Mouse (Mus musculus) small intestine, adult 2 months (tissue): Measurements from ENCODE around the gene Fam104a. TPM values are rescaled to one million over a fixed set of nuclear protein-coding genes. Genes with fewer than 3 reads are reported as not detected.

ENCODE experiments used
- H3K27ac ChIP-seq: fragments of 200-500 bp; 2 replicates; pipeline ENCODE4 v1.5.1; 2012; ENCODE audit warnings: low read depth, low read length, control low read depth, inconsistent platforms; ENCODE audit not compliant: insufficient read depth
- H3K27me3 ChIP-seq: fragments of 200-500 bp; 2 replicates; pipeline ENCODE4 v1.6.1; 2012; ENCODE audit warnings: mild to moderate bottlenecking, moderate library complexity, low read length, inconsistent platforms; ENCODE audit not compliant: control insufficient read depth, insufficient read depth
- H3K36me3 ChIP-seq: fragments of 200-500 bp; 2 replicates; pipeline ENCODE4 v1.6.1; 2012; ENCODE audit warnings: mild to moderate bottlenecking, low read length, control low read depth, inconsistent platforms; ENCODE audit not compliant: control insufficient read depth, insufficient read depth
- H3K4me1 ChIP-seq: fragments of 200-500 bp; 2 replicates; pipeline ENCODE4 v1.6.1; 2012; ENCODE audit warnings: low read length, inconsistent platforms, mixed read lengths; ENCODE audit not compliant: control insufficient read depth, insufficient read depth, insufficient read length
- H3K4me3 ChIP-seq: fragments of 200-500 bp; 2 replicates; pipeline ENCODE4 v1.5.1; 2012; ENCODE audit warnings: low read depth, mild to moderate bottlenecking, control low read depth, inconsistent platforms, low read length, moderate library complexity
- CTCF ChIP-seq: fragments of 200-500 bp; IDR thresholded peaks from 2 replicates; pipeline ENCODE4 v1.5.1; 2012; ENCODE audit warnings: low read depth, mild to moderate bottlenecking, control low read depth, inconsistent platforms, low read length, moderate library complexity, mixed read lengths; ENCODE audit not compliant: insufficient replicate concordance, insufficient read length; ENCODE audit errors: extremely low read depth
- POLR2A ChIP-seq: fragments of 200-500 bp; IDR thresholded peaks from 2 replicates; pipeline ENCODE4 v1.6.1; 2012; ENCODE audit warnings: low read depth, mild to moderate bottlenecking, control low read depth, inconsistent platforms, low read length, moderate library complexity
- WGBS: fragments of 180-500 bp; shearing (Covaris S2); methylation state at CpG from one replicate; pipeline ENCODE4 v1.1.7; 2018; 5-methylcytosine and 5-hydroxymethylcytosine counted together
- polyA plus RNA-seq: library from polyadenylated mRNA; depleted of rRNA; stranded (reverse); fragments of >200 nt; gene quantifications from 2 replicates; pipeline ENCODE4 v1.2.3, GENCODE M21; 2012

Gene Fam104a
- polyA plus RNA-seq, 1 experiment: 33.4 TPM

GRCm38 (mm10) chr11:113683627-113683956 is 363 bp downstream of the Fam104a start:
- Histone ChIP-seq H3K27ac (peak overlapping the region; percentile 80), H3K36me3 (peaks cover 8% of the 10 kb centered on the region), H3K4me1 (peaks cover 7% of the 10 kb centered on the region), H3K4me3 (peak overlapping the region; percentile 75), H3K27me3 (no peaks in the 10 kb centered on the region)
- under 1% methylated on average over 38 of the region's 38 CpGs for WGBS
- TF ChIP-seq CTCF (no peak), POLR2A (no peak)

- H3K27me3 ChIP-seq: no peaks in the 10 kb centered on the region
- H3K36me3 ChIP-seq: peaks cover 3% of the 10 kb centered on the region
- peak overlapping the region; percentile 75 for H3K4me3 ChIP-seq
- WGBS: 2% methylated on average over 38 of the region's 38 CpGs
- peaks cover 7% of the 10 kb centered on the region for H3K4me1 ChIP-seq
- TF ChIP-seq POLR2A (no peak), CTCF (no peak)
- H3K27ac ChIP-seq: peak overlapping the region; percentile 80
These were observed 893 bp downstream of the Fam104a start for GRCm38 (mm10) chr11:113682897-113683626.

- Histone ChIP-seq H3K27ac (no peak overlapping the region), H3K36me3 (peaks cover 3% of the 10 kb centered on the region), H3K4me1 (peaks cover 7% of the 10 kb centered on the region), H3K4me3 (no peak overlapping the region), H3K27me3 (no peaks in the 10 kb centered on the region)
- TF ChIP-seq POLR2A (no peak), CTCF (no peak)
These were observed 2.0 kb downstream of the Fam104a start for GRCm38 (mm10) chr11:113681979-113682378.

- H3K27ac ChIP-seq: no peak overlapping the region
- no peak overlapping the region for H3K4me3 ChIP-seq
- TF ChIP-seq CTCF (no peak), POLR2A (no peak)
- H3K4me1 ChIP-seq: peaks cover 7% of the 10 kb centered on the region
- peaks cover 12% of the 10 kb centered on the region for H3K36me3 ChIP-seq
- WGBS: 82% methylated on average over 2 of the region's 2 CpGs
- H3K27me3 ChIP-seq: no peaks in the 10 kb centered on the region
These were observed 3.0 kb downstream of the Fam104a start for GRCm38 (mm10) chr11:113680954-113681353.

- no peak for TF ChIP-seq POLR2A
- no peaks in the 10 kb centered on the region for H3K27me3 ChIP-seq
- no peak overlapping the region for H3K27ac ChIP-seq
- peaks cover 3% of the 10 kb centered on the region for H3K4me1 ChIP-seq
- H3K36me3 ChIP-seq: peaks cover 30% of the 10 kb centered on the region
- no peak overlapping the region for H3K4me3 ChIP-seq
- WGBS: 80% methylated on average over 8 of the region's 8 CpGs
These were observed 5.6 kb downstream of the Fam104a start for GRCm38 (mm10) chr11:113678373-113678772.

DNA sequence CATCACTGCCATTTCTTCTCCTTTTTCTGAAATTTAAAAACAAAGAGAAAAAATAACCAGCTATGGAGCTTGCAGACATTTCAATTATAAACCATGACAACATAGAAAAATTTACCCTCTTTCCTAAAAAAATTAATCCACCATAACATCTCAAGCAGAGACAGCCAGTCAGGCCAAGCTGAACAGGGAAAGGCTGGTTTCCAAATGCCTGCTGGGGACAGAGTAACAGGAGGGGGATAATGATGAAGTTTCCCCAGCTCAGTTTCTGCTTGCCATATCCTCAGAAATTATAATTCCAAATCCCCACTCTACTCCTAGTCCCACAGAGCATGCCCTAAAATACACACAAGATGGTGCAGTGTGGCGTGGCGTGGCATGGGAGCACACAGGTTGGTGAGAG is 6.6 kb downstream of the Fam104a start:
- TF ChIP-seq CTCF: no peak
- no peak overlapping the region for H3K4me3 ChIP-seq
- peaks cover 3% of the 10 kb centered on the region for H3K4me1 ChIP-seq
- H3K27ac ChIP-seq: no peak overlapping the region
- H3K36me3 ChIP-seq: peaks cover 35% of the 10 kb centered on the region
- 96% methylated on average over 2 of the region's 2 CpGs for WGBS
- H3K27me3 ChIP-seq: no peaks in the 10 kb centered on the region

DNA sequence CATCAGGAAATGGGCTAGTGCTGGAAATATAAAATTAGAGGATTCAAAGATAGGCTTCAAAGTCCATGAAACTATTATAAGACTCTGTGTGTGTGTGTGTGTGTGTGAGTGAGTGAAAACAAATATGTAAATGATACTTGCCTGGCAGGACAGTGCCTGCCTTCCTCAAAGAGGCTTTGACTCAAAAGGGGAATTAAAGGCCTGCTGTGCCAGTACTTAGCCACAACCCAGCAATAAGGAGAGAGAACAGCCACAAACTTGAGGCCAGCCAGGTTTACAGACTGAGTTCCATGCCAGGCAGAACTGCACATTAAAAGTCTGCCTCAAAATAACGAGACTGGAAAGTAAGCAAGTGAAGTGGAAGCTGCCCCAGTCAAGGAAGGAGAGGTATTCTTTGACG is 7.1 kb downstream of the Fam104a start:
- Histone ChIP-seq H3K27ac (no peak overlapping the region), H3K4me1 (peaks cover 3% of the 10 kb centered on the region), H3K27me3 (no peaks in the 10 kb centered on the region), H3K4me3 (no peak overlapping the region), H3K36me3 (peaks cover 35% of the 10 kb centered on the region)
- no peak for TF ChIP-seq CTCF
- no peak for TF ChIP-seq POLR2A
- 83% methylated on average over 2 of the region's 2 CpGs for WGBS

DNA sequence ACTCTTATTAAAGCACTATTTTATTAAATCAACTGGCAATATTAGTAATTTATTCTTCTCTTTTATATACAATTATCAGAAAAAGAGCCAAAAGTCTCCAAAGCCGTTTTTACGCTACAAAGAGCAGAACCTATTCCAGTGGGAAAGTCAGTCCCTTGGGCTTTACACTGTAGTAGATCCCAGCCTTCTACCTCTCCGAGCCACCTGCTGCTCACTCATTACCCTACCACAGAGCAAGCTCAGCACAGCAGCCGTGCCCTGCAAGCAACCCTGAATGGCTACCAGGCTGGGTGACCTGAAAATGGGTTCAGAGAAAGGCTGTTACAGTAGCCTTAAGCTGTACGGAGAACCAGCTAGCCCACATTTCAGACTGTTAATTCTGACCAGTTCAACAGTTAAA is 9.4 kb downstream of the Fam104a start:
- H3K27ac ChIP-seq: no peak overlapping the region
- H3K36me3 ChIP-seq: peaks cover 40% of the 10 kb centered on the region
- no peaks in the 10 kb centered on the region; the same call in 1 of the 2 replicates for H3K4me1 ChIP-seq
- WGBS: 89% methylated on average over 5 of the region's 5 CpGs
- H3K4me3 ChIP-seq: no peak overlapping the region
- no peaks in the 10 kb centered on the region for H3K27me3 ChIP-seq
- TF ChIP-seq CTCF (no peak), POLR2A (no peak)
